Mouse (Mus musculus) embryonic facial prominence, embryonic 11.5 days (tissue): Measurements from ENCODE around the gene Uba52. TPM values are rescaled to one million over a fixed set of nuclear protein-coding genes. Genes with fewer than 3 reads are reported as not detected.

Source experiments
- ATAC-seq: fragments of 200-750 bp; cut with Nextera tagmentation; replicated peaks from 2 replicates; pipeline ENCODE4 v1.8.0; 2017; ENCODE audit warnings: low read depth; ENCODE audit not compliant: insufficient number of reproducible peaks, low FRiP score, low TSS enrichment
- DNase-seq: peaks from one replicate; pipeline ENCODE4 v3.0.0-alpha.2; 2015; ENCODE audit warnings: low spot score
- H3K27ac ChIP-seq: fragments of 300-500 bp; sonication (generic); replicated peaks from 2 replicates; pipeline ENCODE4 v1.5.1; 2014; ENCODE audit warnings: mild to moderate bottlenecking, low read depth, low read length, control low read depth
- H3K27me3 ChIP-seq: fragments of 300-500 bp; sonication (generic); 2 replicates; pipeline ENCODE4 v1.6.1; 2014; ENCODE audit warnings: mild to moderate bottlenecking, low read length, moderate library complexity, mixed read lengths; ENCODE audit not compliant: control insufficient read depth, insufficient read depth
- H3K36me3 ChIP-seq: fragments of 300-500 bp; sonication (generic); replicated peaks from 2 replicates; pipeline ENCODE4 v1.6.1; 2014; ENCODE audit warnings: low read depth, mild to moderate bottlenecking, low read length, moderate library complexity, mixed read lengths; ENCODE audit not compliant: control insufficient read depth, insufficient read depth
- H3K4me1 ChIP-seq: fragments of 300-500 bp; sonication (generic); 2 replicates; pipeline ENCODE4 v1.6.1; 2014; ENCODE audit warnings: low read length, mixed read lengths; ENCODE audit not compliant: control insufficient read depth, insufficient read depth
- H3K4me2 ChIP-seq: fragments of 300-500 bp; sonication (generic); 2 replicates; pipeline ENCODE4 v1.6.1; 2014; ENCODE audit warnings: low read depth, mild to moderate bottlenecking, control low read depth, low read length, moderate library complexity
- H3K4me3 ChIP-seq: fragments of 300-500 bp; sonication (generic); 2 replicates; pipeline ENCODE4 v1.5.1; 2014; ENCODE audit warnings: low read depth, low read length, control low read depth
- H3K9ac ChIP-seq: fragments of 300-500 bp; sonication (generic); replicated peaks from 2 replicates; pipeline ENCODE4 v1.6.1; 2014; ENCODE audit warnings: mild to moderate bottlenecking, control low read depth, low read length
- H3K9me3 ChIP-seq: fragments of 300-500 bp; sonication (generic); replicated peaks from 2 replicates; pipeline ENCODE4 v1.6.1; 2016; ENCODE audit warnings: mild to moderate bottlenecking, low read length, inconsistent platforms, mixed read lengths; ENCODE audit not compliant: control insufficient read depth
- WGBS: fragments of 180-500 bp; shearing (Covaris S2); extraction: QIAGEN DNeasy Blood & Tissue Kit; methylation state at CpG from one replicate; pipeline ENCODE4 v1.1.7; 2014; 5-methylcytosine and 5-hydroxymethylcytosine counted together
- polyA plus RNA-seq: library from polyadenylated mRNA; unstranded; fragments of >200 nt; fragmentation: Nextera tagmentation; extraction: Ambion mirVana; gene quantifications from 2 replicates; pipeline ENCODE4 v1.2.1, GENCODE M21; 2014

Gene Uba52
- polyA plus RNA-seq, 1 experiment from 2014 or later: 783 TPM

- Histone ChIP-seq H3K27ac (no peak overlapping the region), H3K9ac (no peak overlapping the region), H3K36me3 (no peaks in the 10 kb centered on the region), H3K4me2 (no peak overlapping the region), H3K9me3 (no peaks in the 10 kb centered on the region), H3K4me1 (no peaks in the 10 kb centered on the region), H3K4me3 (no peak overlapping the region), H3K27me3 (no peaks in the 10 kb centered on the region)
- whole genome bisulfite sequencing: 92% methylated on average over 8 of the region's 8 CpGs
- DNase-seq (no peak), ATAC-seq (no peak)
These were observed 48.1 kb downstream of the Uba52 start for GRCm38 (mm10) chr8:70462516-70462813.

GRCm38 (mm10) chr8:70461765-70462515, 48.7 kb downstream of the Uba52 start:
- DNase-seq (no peak), ATAC-seq (no peak)
- H3K9ac ChIP-seq: no peak overlapping the region
- H3K9me3 ChIP-seq: no peaks in the 10 kb centered on the region
- H3K4me1 ChIP-seq: no peaks in the 10 kb centered on the region
- H3K4me3 ChIP-seq: no peak overlapping the region
- no peak overlapping the region for H3K4me2 ChIP-seq
- H3K27ac ChIP-seq: no peak overlapping the region
- no peaks in the 10 kb centered on the region for H3K36me3 ChIP-seq
- no peaks in the 10 kb centered on the region for H3K27me3 ChIP-seq
- 90% methylated on average over 16 of the region's 16 CpGs for whole genome bisulfite sequencing

GRCm38 (mm10) chr8:70460606-70461005, 50.0 kb downstream of the Uba52 start:
- Histone ChIP-seq H3K36me3 (no peaks in the 10 kb centered on the region), H3K4me2 (no peak overlapping the region), H3K27me3 (no peaks in the 10 kb centered on the region), H3K27ac (no peak overlapping the region), H3K4me1 (no peaks in the 10 kb centered on the region), H3K4me3 (no peak overlapping the region), H3K9ac (no peak overlapping the region), H3K9me3 (no peaks in the 10 kb centered on the region)
- DNase-seq: no peak
- ATAC-seq: no peak
- 84% methylated on average over 9 of the region's 9 CpGs for WGBS

GRCm38 (mm10) chr8:70460199-70460598, 50.4 kb downstream of the Uba52 start:
- H3K4me1 ChIP-seq: no peaks in the 10 kb centered on the region
- WGBS: 92% methylated on average over 5 of the region's 5 CpGs
- no peak overlapping the region for H3K9ac ChIP-seq
- ATAC-seq (no peak), DNase-seq (no peak)
- no peak overlapping the region for H3K4me3 ChIP-seq
- no peaks in the 10 kb centered on the region for H3K36me3 ChIP-seq
- no peak overlapping the region for H3K4me2 ChIP-seq
- no peaks in the 10 kb centered on the region for H3K9me3 ChIP-seq
- no peak overlapping the region for H3K27ac ChIP-seq
- H3K27me3 ChIP-seq: no peaks in the 10 kb centered on the region

- Histone ChIP-seq H3K4me2 (no peak overlapping the region), H3K9ac (no peak overlapping the region), H3K27ac (no peak overlapping the region), H3K36me3 (no peaks in the 10 kb centered on the region), H3K27me3 (no peaks in the 10 kb centered on the region), H3K4me1 (no peaks in the 10 kb centered on the region), H3K9me3 (no peaks in the 10 kb centered on the region), H3K4me3 (no peak overlapping the region)
- DNase-seq: no peak
- ATAC-seq: no peak
- 94% methylated on average over 2 of the region's 2 CpGs for WGBS
These were observed 51.0 kb downstream of the Uba52 start for GRCm38 (mm10) chr8:70459636-70460035.

- H3K4me3 ChIP-seq: no peak overlapping the region
- no peaks in the 10 kb centered on the region for H3K27me3 ChIP-seq
- no peak overlapping the region for H3K4me2 ChIP-seq
- 91% methylated on average over 3 of the region's 3 CpGs for WGBS
- no peaks in the 10 kb centered on the region for H3K9me3 ChIP-seq
- no peaks in the 10 kb centered on the region for H3K36me3 ChIP-seq
- ATAC-seq (no peak), DNase-seq (no peak)
- H3K9ac ChIP-seq: no peak overlapping the region
- H3K27ac ChIP-seq: no peak overlapping the region
- H3K4me1 ChIP-seq: no peaks in the 10 kb centered on the region
These were observed 52.1 kb downstream of the Uba52 start for GRCm38 (mm10) chr8:70458462-70458861.

Other genes starting within 250 kb of the Uba52 start
- 48.9 and 52.9 TPM in 2 replicates for gene Homer3, start 228.0 kb downstream of the Uba52 start, polyA plus RNA-seq
- 51.4 and 52.5 TPM in 2 replicates for gene Ddx49, start 208.3 kb downstream of the Uba52 start, polyA plus RNA-seq
- 220 and 271 TPM in 2 replicates for gene Cope, start 208.3 kb downstream of the Uba52 start, polyA plus RNA-seq
- 3.9 and 4.0 TPM in 2 replicates for gene Cers1, start 195.0 kb downstream of the Uba52 start, polyA plus RNA-seq
- gene Gdf1, start 181.0 kb downstream of the Uba52 start, polyA plus RNA-seq: 0.22 and 3.1 TPM in 2 replicates
- 20.4 and 21.0 TPM in 2 replicates for gene Upf1, start 157.5 kb downstream of the Uba52 start, polyA plus RNA-seq
- gene Comp, start 137.2 kb downstream of the Uba52 start, polyA plus RNA-seq: 0.17 TPM in 1 of 2 replicates, not detected in the other
- 10.2 and 11.8 TPM in 2 replicates for gene Crtc1, start 71.2 kb downstream of the Uba52 start, polyA plus RNA-seq
- gene Klhl26, start 33.8 kb downstream of the Uba52 start, polyA plus RNA-seq: 15.4 and 17.9 TPM in 2 replicates
- gene Tmem59l, start 23.4 kb downstream of the Uba52 start, polyA plus RNA-seq: 25.4 and 25.7 TPM in 2 replicates
- 63.8 and 64.7 TPM in 2 replicates for gene Crlf1, start 17.6 kb downstream of the Uba52 start, polyA plus RNA-seq
- gene Rex1bd, start 4.0 kb downstream of the Uba52 start, polyA plus RNA-seq: 126 and 140 TPM in 2 replicates
- 175 and 196 TPM in 2 replicates for gene Fkbp8, start 16.9 kb upstream of the Uba52 start, polyA plus RNA-seq
- 47.4 and 49.9 TPM in 2 replicates for gene Kxd1, start 17.2 kb upstream of the Uba52 start, polyA plus RNA-seq
- gene Ell, start 28.7 kb upstream of the Uba52 start, polyA plus RNA-seq: 15.3 and 16.1 TPM in 2 replicates
- 79.0 and 87.9 TPM in 2 replicates for gene Isyna1, start 83.6 kb upstream of the Uba52 start, polyA plus RNA-seq
- 108 and 123 TPM in 2 replicates for gene Ssbp4, start 98.1 kb upstream of the Uba52 start, polyA plus RNA-seq
- gene Lrrc25, start 105.4 kb upstream of the Uba52 start, polyA plus RNA-seq: 0.32 and 0.98 TPM in 2 replicates
- 0.20 TPM in 1 of 2 replicates, not detected in the other for gene Gdf15, start 121.7 kb upstream of the Uba52 start, polyA plus RNA-seq
- gene Pgpep1, start 149.6 kb upstream of the Uba52 start, polyA plus RNA-seq: 59.8 and 71.3 TPM in 2 replicates
- gene Lsm4, start 162.4 kb upstream of the Uba52 start, polyA plus RNA-seq: 323 and 334 TPM in 2 replicates
- 94.2 and 104 TPM in 2 replicates for gene Jund, start 188.1 kb upstream of the Uba52 start, polyA plus RNA-seq
- gene Iqcn, start 192.7 kb upstream of the Uba52 start, polyA plus RNA-seq: not detected in 2 replicates
- not detected in 2 replicates for gene Gm3336, start 207.7 kb upstream of the Uba52 start, polyA plus RNA-seq
- gene Pde4c, start 212.9 kb upstream of the Uba52 start, polyA plus RNA-seq: 0.06 and 0.20 TPM in 2 replicates
- 24.8 and 31.6 TPM in 2 replicates for gene Rab3a, start 243.9 kb upstream of the Uba52 start, polyA plus RNA-seq